Mouse (Mus musculus): Measurements from ENCODE around the gene Mrpl30.

GRCm38 (mm10) chr1:37912751-37913150, 22.5 kb downstream of the Mrpl30 start:
- TF ChIP-seq CTCF (IDR thresholded peaks at IDR 0.05; ENCODE audit: borderline replicate concordance, control insufficient read depth, extremely low read depth, insufficient read depth, low read length, poor library complexity) (no peak), POLR2A (IDR thresholded peaks at IDR 0.05; ENCODE audit: control insufficient read depth, extremely low read depth, insufficient read depth, low read length, poor library complexity) (no peak)
